Mouse (Mus musculus) testis, adult 2 months (tissue): ENCODE measurements around the gene Asb13. TPM values are rescaled to one million over a fixed set of nuclear protein-coding genes. Genes with fewer than 3 reads are reported as not detected.

Experiments
- H3K27ac ChIP-seq: fragments of 200-500 bp; 2 replicates; pipeline ENCODE4 v1.5.1; 2012; ENCODE audit warnings: low read depth, low read length; ENCODE audit not compliant: control insufficient read depth, insufficient read depth
- H3K27me3 ChIP-seq: fragments of 200-500 bp; 2 replicates; pipeline ENCODE4 v1.6.1; 2012; ENCODE audit warnings: mild to moderate bottlenecking, low read length, moderate library complexity; ENCODE audit not compliant: control insufficient read depth, insufficient read depth
- H3K36me3 ChIP-seq: fragments of 200-500 bp; 2 replicates; pipeline ENCODE4 v1.6.1; 2012; ENCODE audit warnings: mild to moderate bottlenecking, low read length; ENCODE audit not compliant: control insufficient read depth, insufficient read depth
- H3K4me1 ChIP-seq: fragments of 200-500 bp; 2 replicates; pipeline ENCODE4 v1.6.1; 2012; ENCODE audit warnings: low read length; ENCODE audit not compliant: control insufficient read depth, insufficient read depth
- H3K4me3 ChIP-seq: fragments of 200-500 bp; 2 replicates; pipeline ENCODE4 v1.5.1; 2012; ENCODE audit warnings: low read depth, mild to moderate bottlenecking, low read length, moderate library complexity, mixed read lengths; ENCODE audit not compliant: control insufficient read depth
- CTCF ChIP-seq: fragments of 200-500 bp; IDR thresholded peaks from 2 replicates; pipeline ENCODE4 v1.5.1; 2012; ENCODE audit warnings: low read depth, mild to moderate bottlenecking, inconsistent platforms, low read length, moderate library complexity; ENCODE audit not compliant: control insufficient read depth, insufficient read depth, insufficient replicate concordance
- POLR2A ChIP-seq: fragments of 200-500 bp; IDR thresholded peaks from 2 replicates; pipeline ENCODE4 v1.6.1; 2012; ENCODE audit warnings: low read depth, mild to moderate bottlenecking, inconsistent platforms, low read length, moderate library complexity; ENCODE audit not compliant: control insufficient read depth
- polyA plus RNA-seq: library from polyadenylated mRNA; depleted of rRNA; stranded (reverse); fragments of >200 nt; gene quantifications from 2 replicates; pipeline ENCODE4 v1.2.3, GENCODE M21; 2012; rRNA removed

The Asb13 gene
- polyA plus RNA-seq: 0.46 and 0.93 TPM in 2 replicates

DNA sequence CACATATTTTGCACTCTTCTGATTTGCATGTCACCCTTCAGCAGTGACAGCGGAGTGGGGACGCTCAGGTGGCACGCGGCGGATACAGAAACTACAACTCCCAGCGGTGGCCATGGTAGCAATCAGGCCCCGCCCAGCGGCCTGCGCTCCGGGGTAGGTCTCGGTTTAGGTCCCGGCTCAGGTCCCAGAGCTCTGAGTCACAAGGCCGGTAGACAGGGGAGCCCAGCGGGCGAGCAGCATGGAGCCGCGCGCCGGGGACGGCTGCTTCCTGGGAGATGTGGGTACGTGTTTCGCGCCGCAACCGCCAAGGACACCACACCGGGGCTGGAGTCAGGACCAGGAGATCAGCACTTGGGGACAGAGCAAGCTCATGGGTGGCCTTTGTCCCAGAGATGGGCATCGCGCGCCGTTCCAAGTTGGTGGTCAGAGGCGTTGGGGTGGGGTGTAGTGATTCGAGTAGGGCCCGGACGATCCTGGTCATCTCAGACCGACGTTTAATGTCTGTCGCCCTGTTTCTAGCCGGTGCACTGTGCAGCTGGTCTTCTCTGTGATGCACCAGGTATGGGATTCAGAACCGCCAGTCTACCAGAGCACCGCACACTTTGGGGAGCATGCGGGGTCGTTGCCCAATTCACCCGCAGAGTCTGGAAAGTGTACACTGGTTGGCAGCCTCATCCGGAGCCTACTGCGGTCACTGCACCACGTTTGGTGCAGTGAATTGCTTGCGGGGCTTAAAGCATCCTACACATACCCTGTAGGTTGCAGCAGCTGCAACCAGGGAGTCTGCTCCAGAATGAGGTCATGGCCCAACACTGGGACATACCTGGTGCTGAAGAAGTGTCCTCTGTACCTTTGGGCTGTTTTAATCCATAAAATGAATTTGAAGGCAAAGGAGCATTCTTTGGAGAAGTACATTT is at the start of gene Asb13:
TSS of gene Asb13 (plus strand) at position 138 of the 917 bp plus-strand sequence.
- Histone ChIP-seq H3K27ac (no peak within 1 kb of the TSS), H3K4me3 (peak within 1 kb of the TSS; percentile 81), H3K27me3 (no peaks in the 10 kb centered on the region), H3K36me3 (no peaks in the 10 kb centered on the region), H3K4me1 (peaks cover 5% of the 10 kb centered on the region)
- TF ChIP-seq POLR2A: 0 out of 2 replicates have a peak, but pooled peaks have one; percentile 18
- TF ChIP-seq CTCF: no peak

DNA sequence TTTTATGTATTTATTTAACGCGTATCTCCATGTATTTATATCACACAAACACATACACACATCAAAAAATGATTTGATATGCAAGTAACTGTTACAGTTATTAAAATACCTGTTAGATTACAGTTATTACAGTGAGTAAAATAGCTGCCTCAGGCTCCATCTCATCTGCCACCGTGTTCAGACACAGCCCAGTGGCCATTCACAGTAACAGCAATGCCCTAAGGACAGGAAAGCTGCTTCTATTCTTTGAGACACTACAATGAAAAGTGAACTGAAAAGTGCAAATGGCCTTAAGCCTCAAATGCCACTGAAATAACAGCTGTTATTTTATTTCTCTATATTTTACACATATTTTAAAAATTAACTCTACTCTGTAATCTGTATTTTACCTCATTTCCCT is 43.0 kb upstream of the Asb13 start:
- H3K36me3 ChIP-seq: no peaks in the 10 kb centered on the region; the same call in 1 of the 2 replicates
- no peaks in the 10 kb centered on the region for H3K27me3 ChIP-seq
- TF ChIP-seq CTCF (no peak), POLR2A (no peak)
- no peak overlapping the region for H3K27ac ChIP-seq
- H3K4me3 ChIP-seq: no peak overlapping the region
- no peaks in the 10 kb centered on the region for H3K4me1 ChIP-seq

DNA sequence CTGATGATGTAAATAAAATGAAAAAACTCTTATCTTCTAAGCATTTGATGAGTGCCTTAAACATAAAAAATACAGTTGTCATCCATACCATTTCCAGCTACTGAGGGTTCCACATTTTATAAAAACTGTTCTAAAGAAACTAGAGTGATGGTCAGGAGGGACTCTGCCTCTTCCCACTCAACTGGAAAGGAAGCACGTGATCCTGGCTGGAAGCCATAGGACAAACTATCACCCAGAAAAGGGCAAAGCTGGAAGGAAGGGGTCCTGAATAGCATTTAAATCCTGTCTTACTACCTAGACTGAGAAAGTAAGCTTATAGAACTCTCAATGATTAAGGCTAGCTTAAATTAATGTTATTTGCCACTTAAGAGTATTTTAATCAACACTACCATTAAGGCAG is 39.5 kb upstream of the Asb13 start:
- H3K27me3 ChIP-seq: no peaks in the 10 kb centered on the region

DNA sequence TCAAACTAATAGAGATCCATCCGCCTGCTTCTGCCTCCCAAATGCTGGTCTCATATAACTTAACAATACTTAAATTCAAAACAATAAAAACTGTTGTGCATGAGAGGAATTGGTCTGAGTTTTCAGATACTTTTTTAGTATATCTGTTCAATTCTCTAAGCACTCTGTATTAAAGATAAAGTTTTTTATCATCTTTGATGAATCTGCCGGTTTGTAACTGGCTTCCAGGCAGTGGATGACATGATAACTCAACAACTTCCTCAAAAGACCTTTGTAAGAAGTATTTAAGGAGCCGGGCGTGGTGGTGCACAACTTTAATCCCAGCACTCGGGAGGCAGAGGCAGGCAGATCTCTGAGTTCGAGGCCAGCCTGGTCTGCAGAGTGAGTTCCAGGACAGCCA is 37.6 kb upstream of the Asb13 start:
- Histone ChIP-seq H3K36me3 (no peaks in the 10 kb centered on the region; the same call in 1 of the 2 replicates), H3K4me1 (no peaks in the 10 kb centered on the region), H3K4me3 (no peak overlapping the region), H3K27me3 (no peaks in the 10 kb centered on the region), H3K27ac (no peak overlapping the region)
- TF ChIP-seq POLR2A (no peak), CTCF (no peak)

More for the DNA sequence above, 39.5 kb upstream of the Asb13 start:
- TF ChIP-seq POLR2A (no peak), CTCF (no peak)
- H3K4me1 ChIP-seq: no peaks in the 10 kb centered on the region
- no peaks in the 10 kb centered on the region; the same call in 1 of the 2 replicates for H3K36me3 ChIP-seq
- no peak overlapping the region for H3K4me3 ChIP-seq
- no peak overlapping the region for H3K27ac ChIP-seq

DNA sequence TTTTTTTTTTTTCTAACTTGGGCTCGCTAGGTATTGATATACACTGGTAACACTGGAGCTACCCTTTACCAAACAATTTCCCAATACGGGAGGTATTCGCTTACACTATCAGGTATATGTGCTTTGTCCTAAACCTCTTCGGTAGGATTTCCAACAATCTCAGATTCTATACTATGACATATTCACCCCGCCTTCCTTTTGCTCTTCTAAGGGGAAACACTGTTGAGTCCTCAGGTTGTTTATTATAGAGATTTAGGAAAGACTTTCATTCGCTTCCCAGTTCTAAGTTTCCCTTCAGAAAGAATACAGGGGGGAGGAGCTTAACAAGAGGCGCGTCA is 24.1 kb upstream of the Asb13 start:
- no peaks in the 10 kb centered on the region; the same call in 1 of the 2 replicates for H3K4me1 ChIP-seq
- peak overlapping the region; percentile 100 for H3K27ac ChIP-seq
- H3K27me3 ChIP-seq: no peaks in the 10 kb centered on the region
- peak overlapping the region; percentile 100 for H3K4me3 ChIP-seq
- no peaks in the 10 kb centered on the region for H3K36me3 ChIP-seq
- TF ChIP-seq POLR2A (no peak), CTCF (no peak)

DNA sequence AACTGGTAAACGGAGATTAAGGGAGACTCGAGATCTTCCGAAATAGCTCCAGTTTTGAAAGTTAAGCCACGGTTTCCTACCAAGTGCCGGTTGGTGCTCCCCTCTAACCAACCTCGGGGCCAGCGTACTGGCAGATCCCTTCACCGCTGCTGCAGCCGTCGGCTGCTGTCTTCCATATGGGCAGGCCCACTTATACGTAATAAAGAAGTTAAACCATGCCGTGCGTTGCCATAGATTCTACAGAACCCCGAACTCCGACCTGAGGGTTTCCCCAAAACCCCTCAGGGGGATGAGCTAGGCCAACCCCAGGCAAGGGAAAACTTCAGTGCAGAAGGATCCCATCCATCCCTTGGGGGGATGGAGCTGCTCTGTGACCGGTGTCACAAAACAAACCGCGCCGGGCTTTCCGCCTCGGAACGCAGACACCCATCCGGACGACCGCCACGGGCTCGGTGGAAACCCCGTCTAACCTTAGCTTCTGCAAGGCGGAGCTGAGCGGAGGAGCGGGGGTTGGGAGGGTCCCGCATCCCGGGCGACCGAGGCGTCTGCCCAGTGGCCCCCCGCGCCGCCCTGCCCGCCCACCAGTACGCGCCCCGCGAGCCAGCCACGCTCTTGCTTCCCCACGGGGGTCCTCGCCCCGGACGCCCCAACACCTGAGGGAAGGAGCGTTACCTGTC is 23.6 kb upstream of the Asb13 start:
- peak; percentile 48; the same call in 1 of the 2 replicates for TF ChIP-seq POLR2A
- no peak for TF ChIP-seq CTCF
- no peaks in the 10 kb centered on the region for H3K36me3 ChIP-seq
- H3K27ac ChIP-seq: peak overlapping the region; percentile 100
- no peaks in the 10 kb centered on the region; the same call in 1 of the 2 replicates for H3K4me1 ChIP-seq
- H3K4me3 ChIP-seq: peak overlapping the region; percentile 100
- no peaks in the 10 kb centered on the region for H3K27me3 ChIP-seq
